Mouse (Mus musculus) CH12.LX (cell line): ENCODE data around the gene Cdc40. TPM values are rescaled to one million over a fixed set of nuclear protein-coding genes. Genes with fewer than 3 reads are reported as not detected.

Source experiments
- DNase-seq: peaks from one replicate; pipeline ENCODE4 v3.0.0-alpha.2; 2013; ENCODE audit errors: extremely low read depth
- H3K27ac ChIP-seq: 2 replicates; pipeline ENCODE4 v1.5.1; 2012; ENCODE audit warnings: low read depth, mild to moderate bottlenecking, control low read depth, moderate library complexity; ENCODE audit not compliant: insufficient read depth
- H3K27me3 ChIP-seq: replicated peaks from 2 replicates; pipeline ENCODE3; 2012; ENCODE audit warnings: inconsistent platforms
- H3K36me3 ChIP-seq, 2 experiments: replicated peaks in 1 of 2; 2 replicates each; pipeline versions ENCODE3 to v1.6.1; 2012; ENCODE audit warnings: inconsistent platforms in 1 of 2, low read length in 1 of 2, mild to moderate bottlenecking in 1 of 2, mixed read lengths in 1 of 2, moderate library complexity in 1 of 2; ENCODE audit not compliant: control insufficient read depth in 1 of 2, insufficient read depth in 1 of 2
- H3K4me1 ChIP-seq, 2 experiments: 2 replicates each; pipeline ENCODE4 v1.6.1; 2012; ENCODE audit warnings: inconsistent platforms in 1 of 2, moderate library complexity in 1 of 2; ENCODE audit not compliant: insufficient read depth in 2 of 2, control insufficient read depth in 1 of 2
- H3K4me2 ChIP-seq: 2 replicates; pipeline ENCODE4 v1.6.1; 2012; ENCODE audit warnings: low read depth, mild to moderate bottlenecking, control low read depth; ENCODE audit not compliant: poor library complexity, insufficient read depth, severe bottlenecking
- H3K4me3 ChIP-seq, 3 experiments: fragments of 150-350 bp in 1 of 3; sonication (generic) in 1 of 3; replicated peaks in 1 of 3; 2 replicates each; pipeline versions ENCODE3 to v1.5.1; 2011 to 2012; ENCODE audit warnings: low read depth in 2 of 3, low read length in 2 of 3, mild to moderate bottlenecking in 2 of 3, moderate library complexity in 2 of 3, control low read depth in 1 of 3, improper control_type of control experiment in 1 of 3, inconsistent platforms in 1 of 3, mixed read lengths in 1 of 3; ENCODE audit not compliant: poor library complexity in 1 of 3
- H3K79me2 ChIP-seq: replicated peaks from 2 replicates; pipeline ENCODE4 v1.6.1; 2012; ENCODE audit warnings: mild to moderate bottlenecking, moderate library complexity; ENCODE audit not compliant: control insufficient read depth, poor library complexity, insufficient read depth, severe bottlenecking; ENCODE audit errors: extremely low read depth
- H3K9ac ChIP-seq: 2 replicates; pipeline ENCODE4 v1.6.1; 2012; ENCODE audit warnings: low read depth, mild to moderate bottlenecking, control low read depth, moderate library complexity; ENCODE audit not compliant: insufficient read depth
- H3K9me3 ChIP-seq: replicated peaks from 2 replicates; pipeline ENCODE3; 2012; ENCODE audit warnings: low read length, inconsistent platforms, mixed read lengths
- BHLHE40 ChIP-seq: IDR thresholded peaks from 2 replicates; pipeline ENCODE4 v1.6.1; 2011; ENCODE audit warnings: mild to moderate bottlenecking, low read depth, low read length, improper control_type of control experiment
- CTCF ChIP-seq, 2 experiments: IDR thresholded peaks in 1 of 2; conservative IDR thresholded peaks in 1 of 2; 2 replicates each; pipeline ENCODE4 v1.5.1; 2011 to 2012; ENCODE audit warnings: low read depth in 2 of 2, low read length in 2 of 2, improper control_type of control experiment in 1 of 2, inconsistent platforms in 1 of 2, mild to moderate bottlenecking in 1 of 2, moderate library complexity in 1 of 2
- EP300 ChIP-seq: IDR thresholded peaks from 2 replicates; pipeline ENCODE4 v1.6.1; 2011; ENCODE audit warnings: low read length, improper control_type of control experiment
- GABPA ChIP-seq: IDR thresholded peaks from 2 replicates; pipeline ENCODE4 v1.6.1; 2012; ENCODE audit warnings: low read depth, low read length, improper control_type of control experiment, inconsistent platforms; ENCODE audit not compliant: insufficient replicate concordance
- HCFC1 ChIP-seq: IDR thresholded peaks from 2 replicates; pipeline ENCODE4 v1.6.1; 2012; ENCODE audit warnings: low read depth, mild to moderate bottlenecking, inconsistent platforms, low read length, improper control_type of control experiment
- IRF4 ChIP-seq: IDR thresholded peaks from 2 replicates; pipeline ENCODE4 v1.6.1; 2014; ENCODE audit warnings: low read depth, mild to moderate bottlenecking, inconsistent platforms, low read length, improper control_type of control experiment
- JUN ChIP-seq: IDR thresholded peaks from 2 replicates; pipeline ENCODE4 v1.6.1; 2011; ENCODE audit warnings: low read depth, mild to moderate bottlenecking, low read length, improper control_type of control experiment, moderate library complexity; ENCODE audit not compliant: insufficient read depth
- JUND ChIP-seq: conservative IDR thresholded peaks from 2 replicates; pipeline ENCODE4 v1.6.1; 2011; ENCODE audit warnings: low read depth, low read length, improper control_type of control experiment
- KAT2A ChIP-seq: IDR thresholded peaks from 2 replicates; pipeline ENCODE4 v1.6.1; 2012; ENCODE audit warnings: low read length, improper control_type of control experiment, inconsistent platforms; ENCODE audit not compliant: insufficient replicate concordance
- MAFK ChIP-seq: IDR thresholded peaks from 2 replicates; pipeline ENCODE4 v1.6.1; 2011; ENCODE audit warnings: low read length, improper control_type of control experiment; ENCODE audit not compliant: insufficient replicate concordance
- MAZ ChIP-seq: IDR thresholded peaks from 2 replicates; pipeline ENCODE4 v1.6.1; 2012; ENCODE audit warnings: low read depth, mild to moderate bottlenecking, inconsistent platforms, low read length, improper control_type of control experiment, moderate library complexity
- MYC ChIP-seq: IDR thresholded peaks from 2 replicates; pipeline ENCODE4 v1.6.1; 2011; ENCODE audit warnings: low read depth, mild to moderate bottlenecking, improper control_type of control experiment, low read length
- PAX5 ChIP-seq: IDR thresholded peaks from 2 replicates; pipeline ENCODE4 v1.6.1; 2012; ENCODE audit warnings: low read length, inconsistent platforms, mixed read lengths
- USF1 ChIP-seq: IDR thresholded peaks from 2 replicates; pipeline ENCODE4 v1.6.1; 2014; ENCODE audit warnings: low read depth, mild to moderate bottlenecking, inconsistent platforms, low read length, improper control_type of control experiment
- ZNF384 ChIP-seq: IDR thresholded peaks from 2 replicates; pipeline ENCODE4 v1.6.1; 2012; ENCODE audit warnings: low read depth, low read length, improper control_type of control experiment, inconsistent platforms
- dilution Hi-C: fragments of 300-500 bp; cut with MboI; formaldehyde crosslinking; loops from 2 replicates; pipeline ENCODE4 v1.14.3; 2020; ENCODE audit warnings: low sequenced_read_pairs; ENCODE audit not compliant: extremely low pct_unique_long_range_greater_than_20kb, extremely low pct_ligation_motif_present
- in situ Hi-C: fragments of 300-500 bp; cut with MboI; formaldehyde crosslinking; loops from 3 replicates; pipeline ENCODE4 v1.14.3; 2019; ENCODE audit warnings: low sequenced_read_pairs, low pct_ligation_motif_present, low pct_unique_long_range_greater_than_20kb, mixed read lengths
- polyA plus RNA-seq: library from polyadenylated mRNA; unstranded; fragments of >175 nt; gene quantifications from 2 replicates; pipeline ENCODE4 v1.2.1, GENCODE M21; 2012; ENCODE audit warnings: low read depth; ENCODE audit not compliant: insufficient read length
- total RNA-seq, 2 experiments: library from RNA; depleted of rRNA; stranded (reverse); fragments of 300-350 nt in 1 of 2; fragments of >200 nt in 1 of 2; gene quantifications; 2 replicates each; pipeline ENCODE4 v1.2.3; 2012 to 2014

Gene Cdc40
- total and polyA plus RNA-seq, 3 experiments = 10.6 to 36.0 (median 13.6) TPM

- Histone ChIP-seq H3K4me3 (no peak overlapping the region), H3K9me3 (peaks cover 6% of the 10 kb centered on the region), H3K4me2 (no peak overlapping the region), H3K27ac (no peak overlapping the region), H3K79me2 (no peaks in the 10 kb centered on the region), H3K9ac (no peak overlapping the region), H3K36me3 (no peaks in the 10 kb centered on the region), H3K4me1 (no peaks in the 10 kb centered on the region), H3K27me3 (no peaks in the 10 kb centered on the region)
- DNase-seq = no peak
- in situ Hi-C loops (no loop called here), dilution Hi-C loops (no loop called here)
- TF ChIP-seq ZNF384 (no peak), GABPA (no peak), JUND (no peak), IRF4 (no peak), USF1 (no peak)
Measured at GRCm38 (mm10) chr10:40792115-40792514, 91.0 kb downstream of the Cdc40 start.

DNA sequence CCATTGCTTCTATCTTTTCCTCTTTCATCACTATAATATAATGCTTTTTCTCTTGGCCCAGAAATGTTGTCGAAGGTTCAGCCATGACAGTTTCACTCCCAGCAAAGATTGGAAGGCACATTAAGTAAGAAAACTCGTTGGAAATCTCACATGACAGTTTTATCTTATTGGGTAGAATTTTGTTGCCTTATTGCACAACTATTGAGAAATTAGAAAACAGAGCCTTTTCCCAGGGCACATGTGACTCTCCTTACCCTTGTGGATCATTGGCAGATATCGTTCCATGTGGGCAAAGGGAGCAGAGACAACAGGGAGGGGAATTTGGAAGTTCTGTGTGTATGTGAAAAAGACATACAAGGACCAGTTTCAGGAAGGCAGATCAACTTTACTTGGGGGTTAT lies 92.7 kb downstream of the Cdc40 start:
- Histone ChIP-seq H3K36me3 (no peaks in the 10 kb centered on the region), H3K9me3 (peaks cover 6% of the 10 kb centered on the region), H3K79me2 (no peaks in the 10 kb centered on the region), H3K9ac (no peak overlapping the region), H3K4me3 (no peak overlapping the region), H3K4me1 (no peaks in the 10 kb centered on the region), H3K27ac (no peak overlapping the region), H3K4me2 (no peak overlapping the region), H3K27me3 (no peaks in the 10 kb centered on the region)
- dilution Hi-C loops (no loop called here), in situ Hi-C loops (no loop called here)
- no peak for TF ChIP-seq JUN
- TF ChIP-seq HCFC1 = no peak
- no peak for TF ChIP-seq USF1
- no peak for TF ChIP-seq PAX5
- TF ChIP-seq CTCF (conservative IDR thresholded peaks at IDR 0.05 in 1 of 2, IDR thresholded peaks at IDR 0.05 in 1 of 2; ENCODE audit: low read depth in 2 of 2, low read length in 2 of 2) = no peak
- TF ChIP-seq KAT2A = no peak
- TF ChIP-seq GABPA = no peak
- TF ChIP-seq MAZ = no peak
- TF ChIP-seq MYC = no peak
- no peak for TF ChIP-seq BHLHE40
- no peak for TF ChIP-seq MAFK
- TF ChIP-seq EP300 = no peak
- DNase-seq = no peak

Other genes with a start within 250 kb of the Cdc40 start
- not detected in 2 replicates for gene Mettl24, start 200.0 kb downstream of the Cdc40 start, total RNA-seq (2012; rRNA removed)
- gene Mettl24, start 200.0 kb downstream of the Cdc40 start, total RNA-seq (2014; rRNA removed) = not detected in 2 replicates
- gene Mettl24, start 200.0 kb downstream of the Cdc40 start, polyA plus RNA-seq = not detected in 2 replicates
- not detected in 2 replicates for gene Wasf1, start 164 bp upstream of the Cdc40 start, total RNA-seq (2012; rRNA removed)
- 0.08 TPM in 1 of 2 replicates, not detected in the other for gene Wasf1, start 164 bp upstream of the Cdc40 start, total RNA-seq (2014; rRNA removed)
- 0.09 and 0.10 TPM in 2 replicates for gene Wasf1, start 164 bp upstream of the Cdc40 start, polyA plus RNA-seq
- gene Gpr6, start 189.0 kb upstream of the Cdc40 start, total RNA-seq (2012; rRNA removed) = not detected in 2 replicates
- gene Gpr6, start 189.0 kb upstream of the Cdc40 start, total RNA-seq (2014; rRNA removed) = not detected in 2 replicates
- gene Gpr6, start 189.0 kb upstream of the Cdc40 start, polyA plus RNA-seq = not detected in 2 replicates